Mouse (Mus musculus) limb, embryonic 11.5 days (tissue): ENCODE results near the gene Gria4. TPM values are rescaled to one million over a fixed set of nuclear protein-coding genes. Genes with fewer than 3 reads are reported as not detected.

Experiments used
- ATAC-seq: fragments of 200-750 bp; cut with Nextera tagmentation; 2 replicates; pipeline ENCODE4 v1.8.0; 2017; ENCODE audit warnings: low read depth; ENCODE audit not compliant: insufficient number of reproducible peaks, low FRiP score, low TSS enrichment
- DNase-seq: peaks from one replicate; pipeline ENCODE4 v3.0.0-alpha.2; 2015; ENCODE audit warnings: low spot score
- H3K27ac ChIP-seq: fragments of 300-500 bp; sonication (generic); replicated peaks from 2 replicates; pipeline ENCODE4 v1.5.1; 2014; ENCODE audit warnings: low read depth, mild to moderate bottlenecking, low read length
- H3K27me3 ChIP-seq: fragments of 300-500 bp; sonication (generic); 2 replicates; pipeline ENCODE4 v1.6.1; 2014; ENCODE audit warnings: mild to moderate bottlenecking, low read length, mixed read lengths; ENCODE audit not compliant: control insufficient read depth, insufficient read depth
- H3K36me3 ChIP-seq: fragments of 300-500 bp; sonication (generic); 2 replicates; pipeline ENCODE4 v1.6.1; 2014; ENCODE audit warnings: mild to moderate bottlenecking, low read length, moderate library complexity, mixed read lengths; ENCODE audit not compliant: control insufficient read depth, insufficient read depth
- H3K4me1 ChIP-seq: fragments of 300-500 bp; sonication (generic); 2 replicates; pipeline ENCODE4 v1.6.1; 2014; ENCODE audit warnings: low read length, mixed read lengths; ENCODE audit not compliant: control insufficient read depth, insufficient read depth
- H3K4me2 ChIP-seq: fragments of 300-500 bp; sonication (generic); 2 replicates; pipeline ENCODE4 v1.6.1; 2014; ENCODE audit warnings: low read depth, mild to moderate bottlenecking, moderate library complexity; ENCODE audit not compliant: severe bottlenecking
- H3K4me3 ChIP-seq: fragments of 300-500 bp; sonication (generic); 2 replicates; pipeline ENCODE4 v1.5.1; 2014; ENCODE audit warnings: low read depth, low read length
- H3K9ac ChIP-seq: fragments of 300-500 bp; sonication (generic); 2 replicates; pipeline ENCODE4 v1.6.1; 2014; ENCODE audit warnings: mild to moderate bottlenecking, low read length
- H3K9me3 ChIP-seq: fragments of 300-500 bp; sonication (generic); 2 replicates; pipeline ENCODE4 v1.6.1; 2016; ENCODE audit warnings: low read length; ENCODE audit not compliant: control insufficient read depth
- WGBS: fragments of 180-500 bp; shearing (Covaris S2); extraction: QIAGEN DNeasy Blood & Tissue Kit; methylation state at CpG from one replicate; pipeline ENCODE4 v1.1.7; 2014; 5-methylcytosine and 5-hydroxymethylcytosine counted together
- polyA plus RNA-seq: library from polyadenylated mRNA; unstranded; fragments of >200 nt; fragmentation: Nextera tagmentation; extraction: Ambion mirVana; gene quantifications from 2 replicates; pipeline ENCODE4 v1.2.1, GENCODE M21; 2014

The Gria4 gene
- polyA plus RNA-seq, 1 experiment from 2014 or later, result 1.6 TPM

DNA sequence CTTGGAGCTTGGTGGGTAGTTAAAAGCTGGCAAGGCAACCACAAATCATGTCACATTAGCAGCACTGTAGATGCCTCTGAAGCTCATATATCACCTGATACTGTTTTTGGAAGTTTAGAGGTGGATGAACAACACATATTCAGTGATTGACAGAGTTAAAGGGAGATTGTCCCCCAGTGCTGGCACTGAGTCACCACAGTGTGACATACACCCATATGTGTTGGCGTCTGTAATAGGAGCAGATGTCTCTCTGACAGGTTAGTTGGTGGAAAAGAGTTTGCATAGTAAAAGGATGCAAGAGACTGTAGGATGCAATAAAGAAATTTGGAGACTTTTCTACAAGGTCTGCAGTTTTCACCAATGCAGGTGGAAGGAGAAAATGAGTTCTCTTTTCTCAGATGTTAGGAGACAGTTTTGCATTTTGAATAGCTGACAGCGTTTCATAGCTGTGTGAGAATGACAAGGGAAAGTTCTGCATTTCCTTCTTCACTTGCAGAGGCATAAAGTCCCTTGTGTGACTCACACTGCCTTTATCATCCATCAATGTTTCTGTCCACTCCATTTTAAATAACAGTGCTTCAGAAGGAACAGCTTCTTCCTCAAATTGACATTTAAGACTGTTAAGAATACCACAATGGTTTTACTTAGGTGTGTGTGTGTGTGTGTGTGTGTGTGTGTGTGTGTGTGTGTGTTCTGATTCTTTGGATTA, 156.7 kb downstream of the Gria4 start:
- no peaks in the 10 kb centered on the region for H3K4me1 ChIP-seq
- H3K9ac ChIP-seq, result no peak overlapping the region
- no peaks in the 10 kb centered on the region for H3K36me3 ChIP-seq
- 64% methylated on average over 2 of the region's 2 CpGs for WGBS
- no peaks in the 10 kb centered on the region for H3K9me3 ChIP-seq
- no peak overlapping the region for H3K4me2 ChIP-seq
- DNase-seq (no peak), ATAC-seq (no peak)
- H3K4me3 ChIP-seq, result no peak overlapping the region
- H3K27ac ChIP-seq, result no peak overlapping the region
- no peaks in the 10 kb centered on the region for H3K27me3 ChIP-seq

DNA sequence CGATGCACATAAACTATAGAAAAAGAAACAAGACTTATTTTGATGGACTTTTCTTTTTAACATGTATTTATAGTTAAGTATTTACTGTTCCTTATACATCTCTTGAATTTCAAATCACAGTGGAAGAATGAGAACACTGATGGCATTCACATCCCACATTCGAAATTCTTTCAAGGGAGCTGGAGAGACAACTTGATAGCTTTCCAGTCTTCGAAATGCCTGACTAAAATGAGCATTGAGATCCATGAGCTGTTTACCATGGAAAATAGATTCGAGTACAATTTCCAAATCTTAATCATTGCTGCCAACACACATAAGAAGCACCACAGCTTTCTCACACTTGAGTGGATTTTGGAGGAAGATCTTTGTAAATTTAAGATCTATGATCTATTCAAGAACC, 164.1 kb downstream of the Gria4 start:
- Histone ChIP-seq H3K9ac (no peak overlapping the region), H3K9me3 (no peaks in the 10 kb centered on the region), H3K27me3 (no peaks in the 10 kb centered on the region), H3K36me3 (no peaks in the 10 kb centered on the region), H3K27ac (no peak overlapping the region), H3K4me2 (no peak overlapping the region), H3K4me3 (no peak overlapping the region), H3K4me1 (no peaks in the 10 kb centered on the region)
- ATAC-seq, result no peak
- no peak for DNase-seq
- 85% methylated on average over 4 of the region's 4 CpGs for WGBS

DNA sequence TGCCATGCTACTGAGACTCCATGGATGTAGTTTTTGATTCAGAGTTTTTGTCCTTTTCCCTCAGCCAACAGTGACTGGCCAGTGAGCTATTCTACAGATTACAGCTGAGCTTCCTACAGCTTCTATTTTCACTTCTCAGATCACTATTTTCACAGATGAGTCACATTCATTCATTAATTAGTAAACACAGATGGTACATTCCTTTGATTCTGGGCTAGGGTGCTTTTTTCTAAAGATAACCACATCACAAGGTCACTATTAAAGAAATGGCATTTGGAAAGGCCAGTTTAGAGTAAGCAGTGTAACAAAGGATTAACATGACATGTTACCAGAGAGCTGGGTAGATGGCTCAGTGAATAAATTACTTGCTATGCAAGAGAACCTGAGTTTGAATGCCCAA, 180.7 kb downstream of the Gria4 start:
- Histone ChIP-seq H3K27me3 (no peaks in the 10 kb centered on the region), H3K4me2 (no peak overlapping the region), H3K27ac (no peak overlapping the region), H3K36me3 (no peaks in the 10 kb centered on the region), H3K9me3 (no peaks in the 10 kb centered on the region), H3K4me3 (no peak overlapping the region), H3K4me1 (no peaks in the 10 kb centered on the region), H3K9ac (no peak overlapping the region)
- DNase-seq (no peak), ATAC-seq (no peak)

DNA sequence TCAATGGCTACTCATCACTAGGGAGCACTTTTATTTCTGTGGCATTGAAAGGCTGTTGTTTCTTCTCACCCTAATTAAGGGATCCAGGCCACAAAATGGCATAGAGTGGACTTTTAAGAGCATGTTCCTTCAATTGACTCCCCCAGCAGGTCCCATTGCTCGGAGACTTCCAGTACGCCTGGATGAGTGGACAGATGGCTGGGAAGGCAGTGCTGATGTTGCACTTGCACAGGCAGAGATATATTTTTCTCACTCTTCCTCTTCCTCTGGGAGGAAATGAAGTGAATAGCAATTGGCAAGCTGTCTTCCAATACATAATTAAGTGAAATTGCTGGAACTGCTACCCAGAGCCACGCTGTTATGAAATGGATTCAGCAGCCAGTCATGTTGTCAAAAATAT, 190.7 kb downstream of the Gria4 start:
- WGBS, result 86% methylated on average over 3 of the region's 3 CpGs

DNA sequence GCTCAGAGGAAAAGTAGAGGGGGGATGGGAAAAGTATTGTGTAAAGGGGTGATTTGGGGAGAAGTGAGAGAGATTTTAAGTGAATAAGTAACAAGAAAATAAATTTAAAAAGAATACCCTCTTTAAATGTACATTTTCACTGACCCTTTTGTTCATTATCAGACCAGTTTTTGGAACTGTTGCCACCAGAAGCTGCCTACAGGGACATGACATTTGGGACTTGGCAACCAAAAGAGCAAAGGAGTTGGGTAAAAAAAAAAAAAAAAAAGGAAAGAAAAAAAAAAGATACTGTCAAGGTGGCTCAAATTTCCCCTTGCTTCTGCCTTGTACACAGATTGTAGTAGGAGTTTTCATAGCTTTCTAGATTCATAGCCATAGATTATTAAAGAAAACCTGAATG, 191.8 kb downstream of the Gria4 start:
- H3K9ac ChIP-seq, result no peak overlapping the region
- H3K4me3 ChIP-seq, result no peak overlapping the region
- H3K27ac ChIP-seq, result no peak overlapping the region
- no peaks in the 10 kb centered on the region for H3K4me1 ChIP-seq
- no peaks in the 10 kb centered on the region for H3K27me3 ChIP-seq
- H3K9me3 ChIP-seq, result no peaks in the 10 kb centered on the region
- no peak for DNase-seq
- H3K4me2 ChIP-seq, result no peak overlapping the region
- ATAC-seq, result no peak
- H3K36me3 ChIP-seq, result no peaks in the 10 kb centered on the region

More for the DNA sequence above, 190.7 kb downstream of the Gria4 start:
- Histone ChIP-seq H3K9ac (no peak overlapping the region), H3K4me1 (no peaks in the 10 kb centered on the region), H3K4me2 (no peak overlapping the region), H3K4me3 (no peak overlapping the region), H3K9me3 (no peaks in the 10 kb centered on the region), H3K27ac (no peak overlapping the region), H3K27me3 (no peaks in the 10 kb centered on the region), H3K36me3 (no peaks in the 10 kb centered on the region)
- ATAC-seq (no peak), DNase-seq (no peak)

DNA sequence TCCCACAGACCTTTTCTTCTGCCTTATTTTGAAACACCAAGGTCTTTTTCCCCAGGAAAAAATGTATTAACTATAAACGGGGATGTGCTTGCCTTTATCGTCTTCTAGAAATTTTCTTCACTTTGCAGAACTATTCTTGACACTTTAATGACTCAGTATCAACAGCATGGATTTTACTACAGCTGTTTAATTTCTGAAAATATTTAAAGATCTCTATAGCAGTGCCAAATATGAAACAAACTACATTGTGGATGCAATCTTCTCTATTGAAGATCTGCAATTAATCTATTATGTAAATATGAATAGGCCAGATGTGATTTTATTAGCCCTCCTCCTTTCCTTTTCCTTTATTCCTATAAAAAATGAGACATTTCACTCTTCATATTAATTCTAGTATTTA, 194.2 kb downstream of the Gria4 start:
- DNase-seq (no peak), ATAC-seq (no peak)
- no peak overlapping the region for H3K27ac ChIP-seq
- WGBS, result 87% methylated on average over 2 of the region's 2 CpGs
- no peaks in the 10 kb centered on the region for H3K4me1 ChIP-seq
- H3K36me3 ChIP-seq, result no peaks in the 10 kb centered on the region
- no peak overlapping the region for H3K4me2 ChIP-seq
- H3K27me3 ChIP-seq, result no peaks in the 10 kb centered on the region
- H3K9me3 ChIP-seq, result no peaks in the 10 kb centered on the region
- no peak overlapping the region for H3K9ac ChIP-seq
- H3K4me3 ChIP-seq, result no peak overlapping the region

DNA sequence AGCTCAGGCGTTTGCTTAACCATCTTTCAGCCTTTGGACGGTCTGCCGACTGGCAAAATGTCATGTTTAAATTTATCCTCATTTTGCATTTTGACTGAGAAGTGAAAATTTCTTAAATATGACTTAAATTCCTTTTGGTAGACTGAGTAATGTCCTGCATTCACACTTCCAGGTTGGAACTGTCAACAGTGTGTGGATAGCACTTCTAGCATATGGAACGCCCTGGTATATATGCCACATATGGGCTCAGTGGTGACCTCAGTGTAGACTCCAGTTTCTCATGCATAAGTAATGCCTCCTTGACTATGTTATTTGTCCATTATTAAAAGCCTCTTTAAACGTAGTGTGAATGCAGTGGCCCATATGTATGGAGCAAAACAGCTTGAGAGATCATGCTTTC, 222.4 kb downstream of the Gria4 start:
- no peak overlapping the region for H3K27ac ChIP-seq
- no peak overlapping the region for H3K9ac ChIP-seq
- H3K27me3 ChIP-seq, result no peaks in the 10 kb centered on the region
- no peaks in the 10 kb centered on the region for H3K36me3 ChIP-seq
- DNase-seq (no peak), ATAC-seq (no peak)
- no peak overlapping the region for H3K4me3 ChIP-seq
- H3K4me1 ChIP-seq, result no peaks in the 10 kb centered on the region
- H3K9me3 ChIP-seq, result no peaks in the 10 kb centered on the region
- no peak overlapping the region for H3K4me2 ChIP-seq
- WGBS, result 84% methylated on average over 5 of the region's 5 CpGs

DNA sequence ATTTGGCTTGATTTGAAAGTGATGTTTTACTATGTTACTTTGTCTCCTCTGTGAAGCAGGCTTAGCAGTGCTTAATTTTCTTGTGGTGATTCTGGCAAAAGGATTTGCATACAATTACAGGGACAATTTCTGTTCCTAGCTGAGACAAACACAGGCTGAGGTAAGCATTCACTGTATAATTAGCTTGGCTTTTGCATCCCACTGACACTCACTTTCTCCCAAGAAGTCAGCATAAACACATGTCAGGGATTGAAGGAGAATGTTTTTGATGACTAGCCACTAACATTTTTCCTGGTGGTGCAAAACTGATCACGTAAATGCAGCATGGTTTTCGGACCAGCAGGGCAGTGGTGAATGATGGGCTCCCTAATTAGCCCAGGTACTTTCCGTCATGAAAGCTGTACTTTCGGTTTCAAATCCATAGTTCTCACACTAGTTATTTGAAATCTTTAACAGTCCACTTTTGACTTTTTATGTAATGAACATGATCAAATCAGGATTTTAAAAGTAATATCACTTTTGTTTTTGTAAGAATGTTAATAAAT, 240.5 kb downstream of the Gria4 start:
- no peak overlapping the region for H3K4me2 ChIP-seq
- WGBS, result 62% methylated on average over 4 of the region's 4 CpGs

DNA sequence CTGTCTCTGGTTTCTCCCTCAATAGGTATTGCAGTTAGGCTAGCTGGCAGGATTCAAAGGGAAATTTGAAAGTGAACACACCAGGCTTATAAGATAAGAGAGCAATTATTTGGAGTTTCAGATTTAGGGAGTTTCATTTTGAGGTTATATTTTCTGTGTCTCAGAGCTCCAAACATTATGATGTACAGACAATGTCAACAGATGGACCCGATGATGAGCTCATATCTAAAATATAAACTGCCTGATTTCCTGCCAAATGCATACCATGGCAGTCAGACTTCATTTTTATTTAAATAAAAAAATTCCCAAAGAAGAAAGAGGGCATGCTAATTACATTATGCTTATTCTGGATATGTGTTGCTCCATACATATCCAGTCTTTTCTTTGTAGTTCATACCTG, 256.8 kb downstream of the Gria4 start:
- H3K36me3 ChIP-seq, result no peaks in the 10 kb centered on the region
- no peak overlapping the region for H3K9ac ChIP-seq
- 88% methylated on average over 1 of the region's 1 CpGs for WGBS
- no peaks in the 10 kb centered on the region for H3K4me1 ChIP-seq
- H3K9me3 ChIP-seq, result no peaks in the 10 kb centered on the region
- H3K4me2 ChIP-seq, result no peak overlapping the region
- no peak overlapping the region for H3K4me3 ChIP-seq
- H3K27me3 ChIP-seq, result no peaks in the 10 kb centered on the region
- DNase-seq, result no peak
- ATAC-seq, result no peak
- no peak overlapping the region for H3K27ac ChIP-seq

More for the DNA sequence above, 240.5 kb downstream of the Gria4 start:
- ATAC-seq, result no peak
- no peak overlapping the region for H3K9ac ChIP-seq
- no peak for DNase-seq
- H3K4me1 ChIP-seq, result no peaks in the 10 kb centered on the region
- no peaks in the 10 kb centered on the region for H3K9me3 ChIP-seq
- no peaks in the 10 kb centered on the region for H3K36me3 ChIP-seq
- H3K27ac ChIP-seq, result no peak overlapping the region
- H3K4me3 ChIP-seq, result no peak overlapping the region
- H3K27me3 ChIP-seq, result no peaks in the 10 kb centered on the region
